Mouse (Mus musculus): ENCODE data around the gene Idnk. TPM values are rescaled to one million over a fixed set of nuclear protein-coding genes. Genes with fewer than 3 reads are reported as not detected.

Idnk gene
- polyA plus RNA-seq, 1 experiment, result 39.6 TPM

DNA sequence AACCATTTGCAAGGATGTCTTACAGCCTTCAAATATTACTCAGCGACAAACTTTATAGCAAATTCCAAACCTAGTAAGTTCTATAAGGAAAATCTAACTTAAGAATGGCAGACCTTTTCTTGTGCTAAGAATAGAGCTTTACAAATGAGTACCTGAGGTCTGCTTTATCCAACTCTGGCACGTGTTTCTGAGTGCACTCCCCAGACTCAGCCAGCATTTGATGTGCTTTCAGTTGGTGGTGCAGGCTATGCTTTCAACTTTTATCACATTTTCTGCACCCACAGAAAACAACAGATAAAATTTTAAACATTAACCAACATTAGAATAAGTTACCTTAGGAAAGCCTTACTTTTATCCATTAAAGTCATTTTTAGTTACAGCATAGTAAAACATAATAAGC is 55.1 kb downstream of the Idnk start:
- no peak for DNase-seq
- Histone ChIP-seq H3K4me3 (replicated peaks; ENCODE audit: insufficient read depth, low read depth, low read length) (no peak overlapping the region), H3K27me3 (ENCODE audit: control insufficient read depth, insufficient read depth, low read length) (no peaks in the 10 kb centered on the region), H3K27ac (ENCODE audit: insufficient read depth, low read length) (no peak overlapping the region), H3K4me1 (ENCODE audit: control insufficient read depth, insufficient read depth, low read length) (peaks cover 11% of the 10 kb centered on the region)
- no peak for TF ChIP-seq POLR2A (IDR thresholded peaks at IDR 0.05; ENCODE audit: borderline replicate concordance, insufficient read depth, low read length)
- TF ChIP-seq CTCF (IDR thresholded peaks at IDR 0.05; ENCODE audit: borderline replicate concordance, insufficient read depth, low read depth, low read length), result no peak
- WGBS, result 49% methylated on average over 2 of the region's 2 CpGs

DNA sequence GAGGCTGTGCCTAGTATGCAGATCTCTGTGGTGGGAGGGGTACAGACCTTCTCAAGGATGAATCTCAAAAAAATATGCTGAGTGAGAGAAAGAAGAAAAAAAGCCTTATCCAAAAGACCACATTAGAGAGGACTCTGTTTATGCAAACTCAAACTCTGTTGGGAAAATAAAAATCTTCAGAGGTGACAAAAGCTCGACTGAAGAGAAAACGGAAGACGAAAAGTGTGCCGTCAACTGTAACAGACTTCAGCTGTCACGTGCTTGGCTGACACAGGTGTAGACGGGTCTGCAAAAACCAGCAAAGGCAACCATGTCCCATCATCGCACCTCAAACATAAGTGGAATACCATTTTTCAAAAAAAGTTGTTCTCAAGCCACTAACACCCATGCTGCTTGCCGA is 56.4 kb downstream of the Idnk start:
- no peaks in the 10 kb centered on the region for H3K27me3 ChIP-seq (ENCODE audit: control insufficient read depth, insufficient read depth, low read length)
- H3K27ac ChIP-seq (ENCODE audit: insufficient read depth, low read length), result no peak overlapping the region
- WGBS, result 20% methylated on average over 8 of the region's 8 CpGs
- TF ChIP-seq CTCF (IDR thresholded peaks at IDR 0.05; ENCODE audit: borderline replicate concordance, insufficient read depth, low read depth, low read length) (no peak), POLR2A (IDR thresholded peaks at IDR 0.05; ENCODE audit: borderline replicate concordance, insufficient read depth, low read length) (no peak)
- DNase-seq, result no peak
- H3K4me3 ChIP-seq (replicated peaks; ENCODE audit: insufficient read depth, low read depth, low read length), result peak overlapping the region; percentile 54
- H3K4me1 ChIP-seq (ENCODE audit: control insufficient read depth, insufficient read depth, low read length), result peaks cover 11% of the 10 kb centered on the region

Other genes starting within 250 kb of the Idnk start
- gene Spock1, start 249.3 kb upstream of the Idnk start, polyA plus RNA-seq (2012; rRNA removed), result 144 and 147 TPM in 2 replicates
- gene Klhl3, start 44.1 kb upstream of the Idnk start, polyA plus RNA-seq (2012; rRNA removed), result 16.1 and 18.4 TPM in 2 replicates
- 96.5 and 107 TPM in 2 replicates for gene Hnrnpa0, start 29.1 kb upstream of the Idnk start, polyA plus RNA-seq (2012; rRNA removed)
- 147 and 154 TPM in 2 replicates for gene Ubqln1, start 58.0 kb downstream of the Idnk start, polyA plus RNA-seq (2012; rRNA removed)
- 27.9 and 30.0 TPM in 2 replicates for gene Gkap1, start 118.0 kb downstream of the Idnk start, polyA plus RNA-seq (2012; rRNA removed)
- 0.47 and 0.59 TPM in 2 replicates for gene Kif27, start 201.5 kb downstream of the Idnk start, polyA plus RNA-seq (2012; rRNA removed)
- 8.5 and 9.8 TPM in 2 replicates for gene 2210016F16Rik, start 227.6 kb downstream of the Idnk start, polyA plus RNA-seq (2012; rRNA removed)
- 15.6 and 16.8 TPM in 2 replicates for gene Rmi1, start 244.6 kb downstream of the Idnk start, polyA plus RNA-seq (2012; rRNA removed)
- gene Hnrnpk, start 245.7 kb downstream of the Idnk start, polyA plus RNA-seq (2012; rRNA removed), result 385 and 442 TPM in 2 replicates

Data from cerebellum, adult 2 months (tissue).